Comparison of ENCODE assay signal across 24 mouse cellular contexts in the genomic region with DNA sequence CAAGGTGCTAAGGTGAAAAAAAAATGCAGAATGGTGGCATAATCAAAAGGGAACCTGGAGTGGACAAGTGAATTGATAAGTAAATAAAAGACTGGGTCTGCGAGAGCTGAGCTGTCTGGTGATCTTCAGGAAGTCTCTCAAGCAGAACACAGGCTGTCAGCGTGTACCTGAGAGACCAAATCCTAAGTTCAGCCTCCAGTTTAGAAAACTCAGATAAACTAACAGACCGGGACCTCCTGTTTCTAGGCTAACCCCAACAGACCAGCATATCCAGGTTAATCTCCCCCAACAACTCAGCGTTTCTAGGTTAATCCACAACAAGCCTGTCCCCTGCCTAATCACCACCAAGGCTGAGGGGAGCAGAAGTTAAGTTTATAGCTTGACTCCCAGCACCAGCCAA.
"Had no signal": no experiment of that assay in that cellular context is flagged by ENCODE, and none has a peak within 500 bp of the region (broad histone marks: within the 10 kb centered on the region; RNA-seq: fewer than 3 reads in every experiment).

No protein-coding gene starts in this region.

- H3K4me3 ChIP-seq: forebrain, embryonic 15.5 days; heart, adult 2 months; heart, embryonic 13.5 days; heart, embryonic 15.5 days; hindbrain, embryonic 13.5 days; hindbrain, embryonic 15.5 days; intestine, embryonic 15.5 days; layer of hippocampus, adult 2 months; left cerebral cortex, adult 2 months; liver, embryonic 13.5 days had no signal

- H3K9ac ChIP-seq: forebrain, embryonic 15.5 days; forebrain, postnatal 0 days; heart, embryonic 13.5 days; heart, embryonic 15.5 days; hindbrain, embryonic 13.5 days; hindbrain, embryonic 15.5 days; intestine, embryonic 15.5 days; liver, embryonic 13.5 days had no signal

- H3K36me3 ChIP-seq: forebrain, embryonic 15.5 days; hindbrain, embryonic 13.5 days; intestine, embryonic 15.5 days had no signal

- ATAC-seq: forebrain, embryonic 15.5 days; forebrain, postnatal 0 days; hindbrain, postnatal 0 days; intestine, embryonic 15.5 days; intestine, postnatal 0 days had no signal

- DNase-seq: forebrain, postnatal 0 days; gastrocnemius, postnatal 14 days; gastrocnemius, postnatal 36 days; heart, adult 11 months; heart, adult 2 months; heart, postnatal 14 days; heart, postnatal 36 days; kidney, adult 18-20 months; kidney, postnatal 10 days; kidney, postnatal 25 days; liver; liver, embryonic 13.5 days had no signal

- H3K9me3 ChIP-seq: heart, embryonic 15.5 days; hindbrain, embryonic 13.5 days; hindbrain, embryonic 15.5 days; intestine, embryonic 15.5 days; liver, embryonic 13.5 days had no signal

- H3K27me3 ChIP-seq: forebrain, embryonic 15.5 days; heart, embryonic 13.5 days; heart, embryonic 15.5 days; hindbrain, embryonic 13.5 days; hindbrain, embryonic 15.5 days; intestine, embryonic 15.5 days; liver, embryonic 13.5 days had no signal

- H3K4me2 ChIP-seq: forebrain, embryonic 15.5 days; heart, embryonic 11.5 days; heart, embryonic 13.5 days; heart, embryonic 15.5 days; hindbrain, embryonic 13.5 days; hindbrain, embryonic 15.5 days; intestine, embryonic 15.5 days; liver, embryonic 11.5 days; liver, embryonic 13.5 days had no signal

- H3K27ac ChIP-seq: forebrain, embryonic 15.5 days; heart, adult 2 months; heart, embryonic 13.5 days; heart, embryonic 15.5 days; hindbrain, embryonic 13.5 days; hindbrain, embryonic 15.5 days; hindbrain, postnatal 0 days; intestine, embryonic 15.5 days; layer of hippocampus, adult 2 months; left cerebral cortex, adult 2 months; liver, embryonic 13.5 days had no signal

- H3K4me1 ChIP-seq: hindbrain, embryonic 13.5 days; intestine, embryonic 15.5 days; liver, embryonic 13.5 days had no signal
